Mouse (Mus musculus) stomach, postnatal 0 days (tissue): Measurements from ENCODE around the gene Eps8.

ENCODE experiments used
- CTCF ChIP-seq: IDR thresholded peaks from 2 replicates; pipeline ENCODE4 v1.5.1; 2016; ENCODE audit warnings: antibody characterized with exemption, low read depth, mild to moderate bottlenecking, moderate library complexity
- EP300 ChIP-seq: optimal IDR thresholded peaks from 2 replicates; pipeline ENCODE3; 2016; ENCODE audit warnings: antibody characterized with exemption

DNA sequence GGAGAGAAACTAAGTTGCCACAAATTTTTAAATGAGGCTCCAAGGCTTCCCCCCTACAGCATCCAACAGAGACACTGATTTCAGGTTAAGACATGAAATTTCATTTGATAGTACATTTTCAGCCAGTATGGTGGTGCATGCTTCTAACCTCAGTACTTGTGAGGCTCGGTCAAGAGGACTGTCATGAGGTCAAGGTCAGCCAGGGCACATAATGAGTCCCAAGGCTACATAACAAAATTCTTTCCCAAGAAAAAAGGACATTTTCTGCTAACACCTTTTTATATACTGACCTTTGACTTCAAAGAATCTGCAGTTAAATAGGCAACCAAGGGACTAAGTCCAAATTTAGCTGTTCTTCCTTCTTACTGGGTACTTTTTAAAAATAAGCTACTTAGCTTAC, 181.2 kb downstream of the Eps8 start:
- TF ChIP-seq CTCF (no peak), EP300 (no peak)
